Mouse (Mus musculus) cerebellum, adult 11 months (tissue): ENCODE data around the gene Bspry.

Experiments used
- DNase-seq: peaks from one replicate; pipeline ENCODE4 v3.0.0; 2022

Gene Bspry

GRCm38 (mm10) chr4:62517538-62518415 is 37.9 kb downstream of the Bspry start:
- no peak for DNase-seq

GRCm38 (mm10) chr4:62518416-62519121 is 38.7 kb downstream of the Bspry start:
- peak; percentile 70 for DNase-seq

GRCm38 (mm10) chr4:62519122-62519848 is 39.4 kb downstream of the Bspry start:
- no peak for DNase-seq

- peak; percentile 83 for DNase-seq
These were observed 40.0 kb downstream of the Bspry start, which contains the start of gene Alad for GRCm38 (mm10) chr4:62519849-62520233. Gene Alad, minus strand, starts transcription at chr4:62519918.

GRCm38 (mm10) chr4:62520892-62521400 is 41.1 kb downstream of the Bspry start:
- DNase-seq = no peak

- peak; percentile 96 for DNase-seq
These were observed 45.0 kb downstream of the Bspry start, which contains the start of the genes Pole3 and 4933430I17Rik for GRCm38 (mm10) chr4:62524651-62525488. Gene Pole3, minus strand, starts transcription at chr4:62525068. Gene 4933430I17Rik, plus strand, starts transcription at chr4:62525369.

- DNase-seq = no peak
These were observed 45.6 kb downstream of the Bspry start for GRCm38 (mm10) chr4:62525489-62525811.

- no peak for DNase-seq
These were observed 46.4 kb downstream of the Bspry start for GRCm38 (mm10) chr4:62526256-62526655.

GRCm38 (mm10) chr4:62527655-62528054 is 47.8 kb downstream of the Bspry start:
- no peak for DNase-seq

GRCm38 (mm10) chr4:62533729-62534128 is 53.9 kb downstream of the Bspry start:
- no peak for DNase-seq

- DNase-seq = no peak
These were observed 61.9 kb downstream of the Bspry start for GRCm38 (mm10) chr4:62541802-62542201.

- DNase-seq = no peak
These were observed 63.9 kb downstream of the Bspry start for GRCm38 (mm10) chr4:62543782-62544181.

- no peak for DNase-seq
These were observed 64.9 kb downstream of the Bspry start for GRCm38 (mm10) chr4:62544801-62545200.
